Mouse (Mus musculus) G1E-ER4 (cell line): Measurements from ENCODE around the gene Tfap2d. TPM values are rescaled to one million over a fixed set of nuclear protein-coding genes. Genes with fewer than 3 reads are reported as not detected.

ENCODE experiments used
- GATA1 ChIP-seq: IDR thresholded peaks from one replicate; pipeline ENCODE4 v1.8.0; 2012; ENCODE audit warnings: low read length, inconsistent platforms
- polyA plus RNA-seq: library from polyadenylated mRNA; stranded (reverse); fragments of >175 nt; gene quantifications from 2 replicates; pipeline ENCODE4 v1.2.3, GENCODE M21; 2012

The Tfap2d gene
- polyA plus RNA-seq, result not detected in 2 replicates

- TF ChIP-seq GATA1, result no peak
Measured at GRCm38 (mm10) chr1:19102631-19103030, at the start of gene Tfap2d. Tfap2d (plus strand) TSS chr1:19103022.

- no peak for TF ChIP-seq GATA1
Measured at GRCm38 (mm10) chr1:19056300-19056699, 46.5 kb upstream of the Tfap2d start.

- TF ChIP-seq GATA1, result no peak
Measured at GRCm38 (mm10) chr1:19056861-19057260, 46.0 kb upstream of the Tfap2d start.

GRCm38 (mm10) chr1:19088078-19088477 lies 14.7 kb upstream of the Tfap2d start:
- no peak for TF ChIP-seq GATA1

- no peak for TF ChIP-seq GATA1
Measured at GRCm38 (mm10) chr1:19096921-19097320, 5.9 kb upstream of the Tfap2d start.

- no peak for TF ChIP-seq GATA1
Measured at GRCm38 (mm10) chr1:19103316-19103715, 494 bp downstream of the Tfap2d start.

- no peak for TF ChIP-seq GATA1
Measured at GRCm38 (mm10) chr1:19103776-19104142, 937 bp downstream of the Tfap2d start.

GRCm38 (mm10) chr1:19104143-19104857 lies 1.5 kb downstream of the Tfap2d start:
- no peak for TF ChIP-seq GATA1

GRCm38 (mm10) chr1:19106401-19106800 lies 3.6 kb downstream of the Tfap2d start:
- TF ChIP-seq GATA1, result no peak

- TF ChIP-seq GATA1, result no peak
Measured at GRCm38 (mm10) chr1:19106841-19107800, 4.3 kb downstream of the Tfap2d start.

- no peak for TF ChIP-seq GATA1
Measured at GRCm38 (mm10) chr1:19107801-19108200, 5.0 kb downstream of the Tfap2d start.

- no peak for TF ChIP-seq GATA1
Measured at GRCm38 (mm10) chr1:19109711-19110110, 6.9 kb downstream of the Tfap2d start.

GRCm38 (mm10) chr1:19110211-19110610 lies 7.4 kb downstream of the Tfap2d start:
- no peak for TF ChIP-seq GATA1

GRCm38 (mm10) chr1:19111020-19111419 lies 8.2 kb downstream of the Tfap2d start:
- TF ChIP-seq GATA1, result no peak

GRCm38 (mm10) chr1:19178742-19179397 lies 76.0 kb downstream of the Tfap2d start:
- TF ChIP-seq GATA1, result no peak

GRCm38 (mm10) chr1:19205649-19206048 lies 102.8 kb downstream of the Tfap2d start:
- no peak for TF ChIP-seq GATA1
